Comparison of ENCODE assay signal across 19 mouse cellular contexts in the genomic region with DNA sequence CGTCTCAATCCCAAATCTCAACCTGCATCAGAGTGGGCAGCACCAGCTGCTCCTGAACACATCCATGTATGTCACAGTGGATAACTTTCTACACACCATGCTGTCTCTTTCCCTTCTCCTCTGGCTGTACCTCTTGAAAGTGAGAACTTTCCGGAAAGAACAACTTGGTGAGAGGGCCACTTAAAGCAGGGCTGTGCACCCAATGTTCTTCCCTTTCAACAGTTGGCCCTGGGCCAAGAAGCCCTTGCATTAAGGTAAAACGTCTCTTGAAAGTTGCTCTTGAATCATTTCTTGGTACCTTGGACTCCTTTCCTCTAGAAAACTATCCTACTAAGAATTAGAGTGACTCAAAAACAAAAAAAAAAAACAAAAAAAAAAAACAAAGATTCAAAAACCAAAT.
"Had no signal": no experiment of that assay in that cellular context is flagged by ENCODE, and none has a peak within 500 bp of the region (broad histone marks: within the 10 kb centered on the region; RNA-seq: fewer than 3 reads in every experiment).

No protein-coding gene starts in this region.

- H3K36me3 ChIP-seq: intestine, embryonic 15.5 days; kidney, embryonic 15.5 days; limb, embryonic 12.5 days; limb, embryonic 15.5 days; neural tube, embryonic 13.5 days; stomach, embryonic 15.5 days had no signal

- H3K9ac ChIP-seq: intestine, embryonic 15.5 days; kidney, embryonic 15.5 days; limb, embryonic 12.5 days; limb, embryonic 15.5 days; liver, embryonic 14.5 days; neural tube, embryonic 13.5 days; stomach, embryonic 15.5 days had no signal

- DNase-seq: kidney, adult 11 months; kidney, adult 8-10 months; kidney, postnatal 10 days; kidney, postnatal 36 days; left cerebral cortex, postnatal 4 days; midbrain, embryonic 14.5 days; retina, postnatal 1 day; right cerebral cortex, postnatal 25 days; spleen, adult 18-20 months; thymus, postnatal 25 days had no signal

- H3K9me3 ChIP-seq: intestine, embryonic 15.5 days; kidney, embryonic 15.5 days; limb, embryonic 12.5 days; limb, embryonic 15.5 days; neural tube, embryonic 13.5 days; stomach, embryonic 15.5 days had no signal

- H3K4me1 ChIP-seq: intestine, embryonic 15.5 days; kidney, embryonic 15.5 days; limb, embryonic 12.5 days; limb, embryonic 15.5 days; neural tube, embryonic 13.5 days; stomach, embryonic 15.5 days had no signal

- H3K27me3 ChIP-seq: intestine, embryonic 15.5 days; kidney, embryonic 15.5 days; limb, embryonic 12.5 days; limb, embryonic 15.5 days; neural tube, embryonic 13.5 days; stomach, embryonic 15.5 days had no signal

- H3K27ac ChIP-seq: intestine, embryonic 15.5 days; kidney, embryonic 15.5 days; limb, embryonic 12.5 days; limb, embryonic 15.5 days; liver, embryonic 14.5 days; neural tube, embryonic 13.5 days; stomach, embryonic 15.5 days had no signal

- H3K4me3 ChIP-seq: intestine, embryonic 15.5 days; kidney, embryonic 15.5 days; limb, embryonic 12.5 days; limb, embryonic 15.5 days; neural tube, embryonic 13.5 days; stomach, embryonic 15.5 days had no signal

- H3K4me2 ChIP-seq: intestine, embryonic 15.5 days; kidney, embryonic 15.5 days; limb, embryonic 12.5 days; limb, embryonic 15.5 days; liver, embryonic 11.5 days; midbrain, embryonic 11.5 days; neural tube, embryonic 13.5 days; stomach, embryonic 15.5 days had no signal

- ATAC-seq: intestine, embryonic 15.5 days had no signal
